Mouse (Mus musculus): ENCODE results near the gene Gm20388.

DNA sequence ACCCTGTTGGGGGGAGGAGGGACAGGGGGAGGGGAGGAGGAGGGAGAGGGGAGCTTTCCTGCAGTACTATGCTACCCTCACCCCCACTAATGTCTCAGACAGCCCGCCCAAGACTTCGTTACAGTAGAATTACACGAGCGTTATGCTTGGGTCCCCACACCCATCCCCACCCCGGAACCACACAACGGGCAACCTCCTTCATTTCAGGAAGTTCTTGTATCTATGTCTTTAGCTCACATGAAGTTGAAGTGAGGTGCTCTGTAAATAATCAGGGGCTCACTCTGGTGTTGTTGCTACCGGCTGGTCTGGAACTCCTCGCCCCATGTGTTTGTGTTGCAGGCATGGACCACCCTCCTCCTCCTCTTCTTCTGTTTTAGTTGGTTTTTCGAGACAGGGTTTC, 2517.5 kb downstream of the Gm20388 start:
- TF ChIP-seq CTCF (IDR thresholded peaks at IDR 0.05; ENCODE audit: insufficient read depth, low read depth, low read length): no peak
- no peak for TF ChIP-seq POLR2A (IDR thresholded peaks at IDR 0.05; ENCODE audit: insufficient read depth, low read depth, low read length)

All from olfactory bulb, adult 2 months (tissue).